Mouse (Mus musculus) liver, embryonic 12.5 days (tissue): ENCODE data around the gene Ccdc117. TPM values are rescaled to one million over a fixed set of nuclear protein-coding genes. Genes with fewer than 3 reads are reported as not detected.
A peak's percentile ranks its signal among the peaks of the same experiment; 100 is the strongest.

ENCODE experiments used
- ATAC-seq: fragments of 200-750 bp; cut with Nextera tagmentation; 2 replicates; pipeline ENCODE4 v1.8.0; 2017; ENCODE audit warnings: moderate number of reproducible peaks, mild to moderate bottlenecking, moderate library complexity
- H3K27ac ChIP-seq: fragments of 300-500 bp; sonication (generic); 2 replicates; pipeline ENCODE4 v1.5.1; 2016; ENCODE audit warnings: mild to moderate bottlenecking
- H3K27me3 ChIP-seq: fragments of 300-500 bp; sonication (generic); replicated peaks from 2 replicates; pipeline ENCODE4 v1.6.1; 2016; ENCODE audit warnings: mild to moderate bottlenecking, moderate library complexity
- H3K36me3 ChIP-seq: fragments of 300-500 bp; sonication (generic); 2 replicates; pipeline ENCODE4 v1.6.1; 2016; ENCODE audit warnings: mild to moderate bottlenecking, moderate library complexity
- H3K4me1 ChIP-seq: fragments of 300-500 bp; sonication (generic); 2 replicates; pipeline ENCODE4 v1.6.1; 2016
- H3K4me2 ChIP-seq: fragments of 300-500 bp; sonication (generic); 2 replicates; pipeline ENCODE4 v1.6.1; 2016; ENCODE audit warnings: mild to moderate bottlenecking, moderate library complexity
- H3K4me3 ChIP-seq: fragments of 300-500 bp; sonication (generic); 2 replicates; pipeline ENCODE4 v1.5.1; 2016; ENCODE audit warnings: mild to moderate bottlenecking, moderate library complexity
- H3K9ac ChIP-seq: fragments of 300-500 bp; sonication (generic); 2 replicates; pipeline ENCODE4 v1.6.1; 2016; ENCODE audit warnings: mild to moderate bottlenecking, moderate library complexity
- H3K9me3 ChIP-seq: fragments of 300-500 bp; sonication (generic); replicated peaks from 2 replicates; pipeline ENCODE4 v1.6.1; 2016; ENCODE audit warnings: mild to moderate bottlenecking, moderate library complexity
- WGBS: fragments of 180-500 bp; shearing (Covaris S2); methylation state at CpG from one replicate; pipeline ENCODE4 v1.1.7; 2016; ENCODE audit not compliant: insufficient replicate concordance; 5-methylcytosine and 5-hydroxymethylcytosine counted together
- polyA plus RNA-seq: library from polyadenylated mRNA; unstranded; fragments of >200 nt; fragmentation: Nextera tagmentation; extraction: Ambion mirVana; gene quantifications from 2 replicates; pipeline ENCODE4 v1.2.1, GENCODE M21; 2016

The Ccdc117 gene
- 17.3 and 19.1 TPM in 2 replicates for polyA plus RNA-seq

- Histone ChIP-seq H3K27me3 (no peaks in the 10 kb centered on the region), H3K9me3 (no peaks in the 10 kb centered on the region), H3K36me3 (peaks cover 17% of the 10 kb centered on the region), H3K9ac (peak within 1 kb of the TSS; percentile 93), H3K4me3 (peak within 1 kb of the TSS; percentile 92), H3K4me1 (peaks cover 37% of the 10 kb centered on the region), H3K27ac (peak within 1 kb of the TSS; percentile 92), H3K4me2 (peak within 1 kb of the TSS; percentile 83)
- WGBS = 1% methylated on average over 65 of the region's 65 CpGs
- peak; percentile 98 for ATAC-seq
Measured at GRCm38 (mm10) chr11:5541799-5542481, at the start of gene Ccdc117. Gene Ccdc117 (minus strand): TSS chr11:5542187.

DNA sequence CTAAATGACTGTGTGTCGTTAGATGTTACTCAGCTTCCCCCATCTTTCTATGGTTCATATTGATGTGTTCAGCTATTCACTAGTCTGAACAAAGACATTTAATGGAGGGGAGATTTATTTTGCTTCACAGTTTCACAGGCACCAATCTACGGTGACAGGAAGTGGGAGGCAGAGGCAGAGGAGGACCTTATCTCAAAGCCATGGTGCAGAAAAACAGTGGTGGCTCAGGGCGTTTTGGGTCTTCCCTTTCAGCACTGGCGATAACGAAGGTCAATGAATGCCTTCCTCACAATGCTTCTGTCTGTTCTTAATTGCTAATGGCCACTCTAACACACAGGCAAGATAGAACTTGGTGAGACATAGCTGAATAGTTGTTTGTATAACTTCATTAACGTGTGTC, 33.1 kb upstream of the Ccdc117 start:
- WGBS = 19% methylated on average over 6 of the region's 6 CpGs
- H3K4me2 ChIP-seq = peak overlapping the region; percentile 37
- peak; percentile 67 for ATAC-seq

GRCm38 (mm10) chr11:5573821-5574220, 31.8 kb upstream of the Ccdc117 start:
- WGBS = 18% methylated on average over 2 of the region's 2 CpGs
- Histone ChIP-seq H3K9me3 (no peaks in the 10 kb centered on the region), H3K4me1 (peaks cover 46% of the 10 kb centered on the region), H3K27ac (peak overlapping the region; percentile 86), H3K9ac (no peak overlapping the region), H3K4me2 (peak overlapping the region; percentile 48), H3K27me3 (no peaks in the 10 kb centered on the region), H3K36me3 (no peaks in the 10 kb centered on the region), H3K4me3 (no peak overlapping the region; the same call in 1 of the 2 replicates)
- peak; percentile 96 for ATAC-seq

More for the DNA sequence above, 33.1 kb upstream of the Ccdc117 start:
- Histone ChIP-seq H3K27me3 (no peaks in the 10 kb centered on the region), H3K9me3 (no peaks in the 10 kb centered on the region), H3K4me3 (no peak overlapping the region), H3K9ac (peak overlapping the region; percentile 8; the same call in 1 of the 2 replicates), H3K27ac (peak overlapping the region; percentile 29), H3K36me3 (no peaks in the 10 kb centered on the region), H3K4me1 (peaks cover 46% of the 10 kb centered on the region)

- ATAC-seq = no peak
- Histone ChIP-seq H3K36me3 (no peaks in the 10 kb centered on the region), H3K27me3 (no peaks in the 10 kb centered on the region), H3K4me3 (no peak overlapping the region), H3K9ac (no peak overlapping the region), H3K27ac (0 out of 2 replicates have a peak overlapping the region, but pooled peaks have one; percentile 1), H3K4me1 (peaks cover 49% of the 10 kb centered on the region), H3K9me3 (no peaks in the 10 kb centered on the region), H3K4me2 (no peak overlapping the region)
- WGBS = 49% methylated on average over 4 of the region's 4 CpGs
Measured at GRCm38 (mm10) chr11:5571856-5572255, 29.9 kb upstream of the Ccdc117 start.

DNA sequence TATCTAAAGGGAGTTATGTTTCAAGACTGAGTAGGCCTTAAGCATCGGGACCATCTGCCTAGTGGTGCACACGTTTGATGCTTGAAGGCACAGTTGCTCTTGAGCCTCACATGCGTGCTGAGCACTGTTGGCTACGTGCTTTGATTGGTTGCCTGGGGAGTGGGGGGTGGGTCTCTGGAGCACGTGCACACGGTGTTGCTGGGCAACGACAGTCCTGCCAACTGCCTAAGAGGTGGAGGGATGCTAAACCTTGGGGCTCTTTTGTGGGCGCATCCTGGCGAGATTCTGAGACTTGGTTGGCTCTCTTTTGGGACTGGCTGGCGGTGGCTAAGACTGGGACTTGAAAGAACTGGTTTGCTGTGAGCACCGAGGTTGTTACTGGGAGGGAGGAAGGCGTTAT, 27.5 kb upstream of the Ccdc117 start, which contains the start of gene Ankrd36:
Gene Ankrd36, plus strand, starts transcription at position 211 of the 400 bp plus-strand sequence.
- Histone ChIP-seq H3K4me1 (peaks cover 32% of the 10 kb centered on the region), H3K27ac (no peak within 1 kb of the TSS), H3K4me2 (no peak within 1 kb of the TSS), H3K9me3 (no peaks in the 10 kb centered on the region), H3K27me3 (no peaks in the 10 kb centered on the region), H3K4me3 (no peak within 1 kb of the TSS), H3K9ac (no peak within 1 kb of the TSS), H3K36me3 (no peaks in the 10 kb centered on the region)
- 78% methylated on average over 12 of the region's 12 CpGs for WGBS
- no peak for ATAC-seq

DNA sequence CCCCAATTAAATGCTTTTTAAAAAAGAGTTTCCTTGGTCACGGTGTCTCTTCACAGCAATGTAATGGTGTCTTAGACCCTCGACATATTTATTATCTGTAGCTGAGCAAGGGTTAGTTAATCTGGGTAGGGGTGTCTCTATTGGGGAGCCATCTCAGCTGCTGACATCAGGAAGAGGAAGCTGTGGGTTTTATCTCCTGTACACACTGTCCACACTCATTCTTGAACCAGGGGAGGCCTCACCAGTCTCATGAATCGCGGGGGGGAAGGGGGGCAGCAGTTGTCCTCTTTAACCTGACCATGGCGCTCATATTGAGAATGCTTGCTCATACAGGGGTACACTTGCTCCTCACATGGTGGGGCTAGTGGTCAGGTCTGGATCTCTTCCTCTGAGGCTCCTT, 26.1 kb upstream of the Ccdc117 start:
- H3K4me1 ChIP-seq = peaks cover 29% of the 10 kb centered on the region
- H3K9me3 ChIP-seq = no peaks in the 10 kb centered on the region
- H3K27me3 ChIP-seq = no peaks in the 10 kb centered on the region
- no peak for ATAC-seq
- H3K36me3 ChIP-seq = no peaks in the 10 kb centered on the region
- H3K4me3 ChIP-seq = no peak overlapping the region
- no peak overlapping the region for H3K4me2 ChIP-seq
- H3K27ac ChIP-seq = no peak overlapping the region
- no peak overlapping the region for H3K9ac ChIP-seq
- WGBS = 31% methylated on average over 5 of the region's 5 CpGs

DNA sequence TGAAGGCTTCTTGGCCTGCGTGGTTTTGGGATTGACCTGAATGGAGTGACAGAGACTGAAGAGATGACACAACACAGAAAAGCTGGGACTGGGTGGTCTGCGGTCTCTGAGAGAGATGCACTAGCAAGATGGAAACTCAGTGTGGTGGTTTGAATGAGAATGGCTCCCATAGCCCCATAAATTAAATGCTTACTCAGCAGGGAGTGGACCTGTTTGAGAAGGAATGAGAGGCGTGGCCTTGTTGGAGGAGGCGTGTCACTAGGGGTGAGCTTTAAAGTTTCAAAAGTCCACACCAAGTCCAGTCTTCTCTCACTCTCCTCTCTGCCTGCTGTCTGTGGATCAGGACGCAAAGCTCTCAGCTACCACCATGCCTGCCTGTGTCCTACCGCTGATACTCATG, 25.7 kb upstream of the Ccdc117 start:
- no peaks in the 10 kb centered on the region for H3K9me3 ChIP-seq
- no peak overlapping the region for H3K4me3 ChIP-seq
- no peak overlapping the region for H3K4me2 ChIP-seq
- no peak for ATAC-seq
- no peak overlapping the region for H3K9ac ChIP-seq
- H3K36me3 ChIP-seq = no peaks in the 10 kb centered on the region
- H3K27ac ChIP-seq = no peak overlapping the region
- no peaks in the 10 kb centered on the region for H3K27me3 ChIP-seq
- WGBS = 89% methylated on average over 6 of the region's 6 CpGs
- peaks cover 30% of the 10 kb centered on the region for H3K4me1 ChIP-seq

- Histone ChIP-seq H3K9ac (no peak overlapping the region), H3K4me2 (no peak overlapping the region), H3K9me3 (no peaks in the 10 kb centered on the region), H3K27ac (no peak overlapping the region), H3K36me3 (no peaks in the 10 kb centered on the region), H3K4me3 (no peak overlapping the region), H3K4me1 (peaks cover 20% of the 10 kb centered on the region), H3K27me3 (no peaks in the 10 kb centered on the region)
- no peak for ATAC-seq
- 18% methylated on average over 2 of the region's 2 CpGs for WGBS
Measured at GRCm38 (mm10) chr11:5566506-5566905, 24.5 kb upstream of the Ccdc117 start.

DNA sequence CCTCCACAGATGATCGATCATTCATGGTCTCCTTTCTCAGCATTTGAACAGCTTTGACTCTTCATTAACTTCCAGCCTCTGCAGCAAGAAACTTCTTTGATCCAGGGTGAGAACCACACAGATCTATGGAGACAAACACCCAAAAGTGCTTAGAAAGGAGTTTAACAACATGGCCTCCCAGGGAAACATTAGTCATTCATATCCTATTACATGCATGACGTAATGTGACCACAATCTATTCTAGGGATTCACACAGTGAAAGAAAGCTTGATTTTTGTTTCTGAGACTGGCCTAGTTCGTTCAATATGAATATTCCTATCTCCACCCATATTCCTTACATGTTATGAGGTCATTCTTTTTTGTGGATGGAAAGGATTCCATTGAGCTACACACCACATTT, 23.6 kb upstream of the Ccdc117 start:
- Histone ChIP-seq H3K27me3 (no peaks in the 10 kb centered on the region), H3K9me3 (no peaks in the 10 kb centered on the region), H3K27ac (no peak overlapping the region), H3K4me3 (no peak overlapping the region), H3K36me3 (no peaks in the 10 kb centered on the region), H3K9ac (no peak overlapping the region), H3K4me2 (no peak overlapping the region), H3K4me1 (peaks cover 20% of the 10 kb centered on the region)
- no peak for ATAC-seq
- 76% methylated on average over 3 of the region's 3 CpGs for WGBS

- Histone ChIP-seq H3K9ac (no peak overlapping the region), H3K27me3 (no peaks in the 10 kb centered on the region), H3K4me3 (no peak overlapping the region), H3K9me3 (no peaks in the 10 kb centered on the region), H3K4me2 (no peak overlapping the region), H3K36me3 (no peaks in the 10 kb centered on the region), H3K4me1 (peaks cover 20% of the 10 kb centered on the region), H3K27ac (no peak overlapping the region)
- WGBS = 67% methylated on average over 6 of the region's 6 CpGs
- ATAC-seq = no peak
Measured at GRCm38 (mm10) chr11:5563898-5564297, 21.9 kb upstream of the Ccdc117 start.

DNA sequence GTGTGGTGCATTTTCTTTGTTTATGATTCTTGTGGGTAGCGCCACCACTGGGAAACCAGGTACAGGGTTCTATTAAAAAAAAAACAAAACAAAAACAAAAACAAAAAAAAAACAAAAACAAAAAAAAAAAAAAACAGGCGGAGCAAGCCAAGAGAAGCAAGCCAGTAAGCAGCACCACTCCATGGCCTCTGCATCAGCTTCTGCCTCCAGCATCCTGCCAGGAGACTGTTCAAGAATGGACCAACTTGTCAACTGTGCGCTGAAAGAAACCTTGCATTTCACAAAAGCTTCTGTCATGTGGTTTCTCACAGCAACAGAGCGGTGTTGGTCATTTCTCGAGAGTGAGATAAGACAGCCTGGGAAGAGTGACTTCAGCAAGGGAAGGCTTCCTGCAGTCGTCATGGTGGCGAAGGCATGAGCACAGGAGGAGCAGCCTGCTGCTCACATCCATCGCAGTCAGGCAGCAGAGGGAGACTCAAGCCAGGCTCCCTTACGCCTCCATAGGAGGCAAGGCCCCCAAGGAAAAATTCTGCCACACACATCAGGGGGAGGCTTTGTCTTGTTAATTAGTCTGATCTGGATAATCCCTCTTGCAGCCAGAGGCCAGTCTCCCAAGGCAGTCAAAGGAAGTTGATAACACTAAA, 20.8 kb upstream of the Ccdc117 start:
- H3K9ac ChIP-seq = no peak overlapping the region
- WGBS = 27% methylated on average over 9 of the region's 9 CpGs
- H3K4me3 ChIP-seq = no peak overlapping the region
- H3K9me3 ChIP-seq = no peaks in the 10 kb centered on the region
- H3K36me3 ChIP-seq = no peaks in the 10 kb centered on the region
- no peak overlapping the region for H3K27ac ChIP-seq
- peak; percentile 29; the same call in 1 of the 2 replicates for ATAC-seq
- no peaks in the 10 kb centered on the region for H3K27me3 ChIP-seq
- peaks cover 20% of the 10 kb centered on the region for H3K4me1 ChIP-seq
- no peak overlapping the region; the same call in 1 of the 2 replicates for H3K4me2 ChIP-seq

- Histone ChIP-seq H3K4me3 (no peak overlapping the region), H3K36me3 (no peaks in the 10 kb centered on the region), H3K27ac (no peak overlapping the region), H3K9me3 (no peaks in the 10 kb centered on the region), H3K9ac (no peak overlapping the region), H3K27me3 (no peaks in the 10 kb centered on the region), H3K4me2 (no peak overlapping the region), H3K4me1 (peaks cover 14% of the 10 kb centered on the region)
- WGBS = 49% methylated on average over 3 of the region's 3 CpGs
- ATAC-seq = no peak
Measured at GRCm38 (mm10) chr11:5560273-5560672, 18.3 kb upstream of the Ccdc117 start.
